13 mouse cellular contexts compared by ENCODE assay signal in genomic region chr3:41155132-41155760, GRCm38 (mm10).
DNase-seq lines count a peak whose midpoint lies in the region; ATAC-seq and TF ChIP-seq lines count a peak whose summit lies in the region.
"Had no signal": no experiment of that assay in that cellular context is flagged by ENCODE, and none has a peak within 500 bp of the region (broad histone marks: within the 10 kb centered on the region; RNA-seq: fewer than 3 reads in every experiment).

No protein-coding gene starts in this region.

- H3K9ac ChIP-seq in heart, embryonic 12.5 days: no peak overlapping the region; the same call in 1 of the 2 replicates
- H3K9ac ChIP-seq in heart, adult 2 months (ENCODE audit: low read depth, low read length): no peak overlapping the region
- no peak overlapping the region for H3K9ac ChIP-seq in lung, postnatal 0 days (replicated peaks; ENCODE audit: low read depth)
- H3K9ac ChIP-seq: lung, embryonic 15.5 days; neural tube, embryonic 13.5 days had no signal

- H3K27me3 ChIP-seq in heart, embryonic 12.5 days (replicated peaks): no peaks in the 10 kb centered on the region
- no peaks in the 10 kb centered on the region for H3K27me3 ChIP-seq in heart, adult 2 months (ENCODE audit: control insufficient read depth, insufficient read depth, low read length)
- H3K27me3 ChIP-seq in lung, postnatal 0 days (replicated peaks; ENCODE audit: insufficient read depth, low read length): no peaks in the 10 kb centered on the region
- H3K27me3 ChIP-seq: lung, embryonic 15.5 days; neural tube, embryonic 13.5 days had no signal

- no peak for DNase-seq in heart, adult 2 months
- DNase-seq in urinary bladder, adult 2 months (ENCODE audit: low spot score): peak; percentile 34
- DNase-seq in urinary bladder, postnatal 10 days (ENCODE audit: low spot score): no peak
- DNase-seq in lung, postnatal 0 days (ENCODE audit: low spot score): no peak
- DNase-seq in retina, postnatal 1 day: no peak
- DNase-seq in gastrocnemius, adult 18-20 months (ENCODE audit: low spot score): no peak
- DNase-seq: gastrocnemius, adult 2 months; kidney, postnatal 36 days had no signal

- 50% methylated on average over 9 of the region's 9 CpGs for WGBS in heart, embryonic 12.5 days
- 63% methylated on average over 9 of the region's 9 CpGs for WGBS in heart, adult 2 months
- 72% methylated on average over 9 of the region's 9 CpGs for WGBS in lung, postnatal 0 days

- ATAC-seq in heart, embryonic 12.5 days (ENCODE audit: insufficient number of reproducible peaks, low FRiP score): peak; percentile 72; the same call in 1 of the 2 replicates
- ATAC-seq in megakaryocyte progenitor cell, adult 5-6 weeks (replicated peaks; ENCODE audit: poor library complexity): peak; percentile 90
- ATAC-seq in lung, postnatal 0 days: no peak
- ATAC-seq: activated CD4-positive, CD25-positive, alpha-beta regulatory T cell, adult 4 months had no signal

- TF ChIP-seq POLR2A in heart, adult 2 months (IDR thresholded peaks at IDR 0.05; ENCODE audit: insufficient read depth, low read depth, low read length): no peak

- no peak for TF ChIP-seq CTCF in heart, adult 2 months (IDR thresholded peaks at IDR 0.05)
- no peak for TF ChIP-seq CTCF in lung, postnatal 0 days (IDR thresholded peaks at IDR 0.05)

- no peaks in the 10 kb centered on the region for H3K36me3 ChIP-seq in heart, embryonic 12.5 days
- H3K36me3 ChIP-seq in heart, adult 2 months (ENCODE audit: control insufficient read depth, insufficient read depth, low read length): no peaks in the 10 kb centered on the region
- no peaks in the 10 kb centered on the region for H3K36me3 ChIP-seq in lung, postnatal 0 days (ENCODE audit: insufficient read depth, low read length)
- H3K36me3 ChIP-seq: lung, embryonic 15.5 days; neural tube, embryonic 13.5 days had no signal

- H3K79me2 ChIP-seq in heart, adult 2 months (replicated peaks; ENCODE audit: control insufficient read depth, insufficient read depth, low read length): no peaks in the 10 kb centered on the region

- H3K9me3 ChIP-seq in heart, embryonic 12.5 days (replicated peaks): no peaks in the 10 kb centered on the region
- H3K9me3 ChIP-seq in lung, postnatal 0 days (ENCODE audit: low read length): no peaks in the 10 kb centered on the region
- H3K9me3 ChIP-seq: lung, embryonic 15.5 days; neural tube, embryonic 13.5 days had no signal

- TF ChIP-seq EP300 in heart, adult 2 months (IDR thresholded peaks at IDR 0.05; ENCODE audit: insufficient read depth, low read depth, low read length): no peak
- no peak for TF ChIP-seq EP300 in lung, postnatal 0 days (IDR thresholded peaks at IDR 0.05)

- no peak overlapping the region for H3K27ac ChIP-seq in heart, embryonic 12.5 days (ENCODE audit: poor library complexity, severe bottlenecking)
- H3K27ac ChIP-seq in heart, adult 2 months: no peak overlapping the region
- H3K27ac ChIP-seq in lung, postnatal 0 days (ENCODE audit: low read length): no peak overlapping the region
- H3K27ac ChIP-seq: gastrocnemius, adult 2 months; lung, embryonic 15.5 days; neural tube, embryonic 13.5 days had no signal

- H3K4me3 ChIP-seq in heart, embryonic 12.5 days: no peak overlapping the region
- no peak overlapping the region for H3K4me3 ChIP-seq in heart, adult 2 months
- no peak overlapping the region for H3K4me3 ChIP-seq in lung, postnatal 0 days (ENCODE audit: low read depth, low read length)
- H3K4me3 ChIP-seq: gastrocnemius, adult 2 months; lung, embryonic 15.5 days; neural tube, embryonic 13.5 days had no signal

- no peak overlapping the region for H3K4me2 ChIP-seq in heart, embryonic 12.5 days
- no peak overlapping the region for H3K4me2 ChIP-seq in lung, postnatal 0 days (replicated peaks; ENCODE audit: low read depth, low read length)
- H3K4me2 ChIP-seq: lung, embryonic 15.5 days; neural tube, embryonic 13.5 days had no signal

- peaks cover 23% of the 10 kb centered on the region for H3K4me1 ChIP-seq in heart, embryonic 12.5 days (replicated peaks)
- peaks cover 1% of the 10 kb centered on the region; the same call in 1 of the 2 replicates for H3K4me1 ChIP-seq in heart, adult 2 months (ENCODE audit: control insufficient read depth, insufficient read depth, low read length)
- H3K4me1 ChIP-seq in lung, postnatal 0 days (ENCODE audit: insufficient read depth, low read depth, low read length): no peaks in the 10 kb centered on the region
- H3K4me1 ChIP-seq: lung, embryonic 15.5 days; neural tube, embryonic 13.5 days had no signal

- intact Hi-C loops in heart, adult 2 months (cut with DNase I): no loop called here
